Mouse (Mus musculus): ENCODE measurements at regions not wholly inside any gene's neighbourhood (a gene's known extent, or its start where the extent isn't known, plus 50 kb on each side); places are given as distances from the start of the nearest gene placed in this dataset.

GRCm38 (mm10) chr15:96204187-96204586, 83.1 kb upstream of the Arid2 start:
- TF ChIP-seq CTCF (IDR thresholded peaks at IDR 0.05; ENCODE audit: insufficient read depth, low read depth, low read length) (no peak), POLR2A (IDR thresholded peaks at IDR 0.05; ENCODE audit: insufficient read depth, low read depth, low read length) (no peak)

All from olfactory bulb, adult 2 months (tissue).